Mouse (Mus musculus): ENCODE measurements at regions not wholly inside any gene's neighbourhood (a gene's known extent, or its start where the extent isn't known, plus 50 kb on each side); places are given as distances from the start of the nearest gene placed in this dataset.
A peak's percentile ranks its signal among the peaks of the same experiment; 100 is the strongest.

- no peaks in the 10 kb centered on the region for H3K36me3 ChIP-seq (ENCODE audit: control insufficient read depth, insufficient read depth)
- WGBS, result 89% methylated on average over 9 of the region's 9 CpGs
- no peak overlapping the region for H3K27ac ChIP-seq (ENCODE audit: low read depth, low read length)
- no peak for TF ChIP-seq CTCF (IDR thresholded peaks at IDR 0.05; ENCODE audit: low read depth)
- no peaks in the 10 kb centered on the region for H3K27me3 ChIP-seq (replicated peaks; ENCODE audit: control insufficient read depth, insufficient read depth, low read length)
- no peak for ATAC-seq
- no peak overlapping the region for H3K9ac ChIP-seq (ENCODE audit: low read depth, low read length)
- no peak overlapping the region for H3K4me2 ChIP-seq (replicated peaks; ENCODE audit: low read depth)
- H3K4me3 ChIP-seq (ENCODE audit: low read depth, low read length), result no peak overlapping the region
- H3K9me3 ChIP-seq (ENCODE audit: control insufficient read depth), result no peaks in the 10 kb centered on the region
- no peaks in the 10 kb centered on the region for H3K4me1 ChIP-seq (replicated peaks; ENCODE audit: control insufficient read depth, insufficient read depth, low read length)
Observed at GRCm38 (mm10) chr4:142900792-142901191, 312.0 kb downstream of the Prdm2 start.

- no peaks in the 10 kb centered on the region for H3K4me1 ChIP-seq (replicated peaks; ENCODE audit: control insufficient read depth, insufficient read depth, low read length)
- no peak overlapping the region for H3K9ac ChIP-seq (ENCODE audit: low read depth, low read length)
- no peaks in the 10 kb centered on the region for H3K9me3 ChIP-seq (ENCODE audit: control insufficient read depth)
- H3K4me2 ChIP-seq (replicated peaks; ENCODE audit: low read depth), result no peak overlapping the region
- H3K4me3 ChIP-seq (ENCODE audit: low read depth, low read length), result no peak overlapping the region
- WGBS, result 62% methylated on average over 1 of the region's 1 CpGs
- no peak overlapping the region for H3K27ac ChIP-seq (ENCODE audit: low read depth, low read length)
- ATAC-seq, result no peak
- H3K27me3 ChIP-seq (replicated peaks; ENCODE audit: control insufficient read depth, insufficient read depth, low read length), result no peaks in the 10 kb centered on the region
- no peaks in the 10 kb centered on the region for H3K36me3 ChIP-seq (ENCODE audit: control insufficient read depth, insufficient read depth)
- TF ChIP-seq CTCF (IDR thresholded peaks at IDR 0.05; ENCODE audit: low read depth), result no peak
Observed at GRCm38 (mm10) chr4:142898994-142899393, 313.8 kb downstream of the Prdm2 start.

- H3K36me3 ChIP-seq (ENCODE audit: control insufficient read depth, insufficient read depth), result no peaks in the 10 kb centered on the region
- WGBS, result 79% methylated on average over 1 of the region's 1 CpGs
- no peak overlapping the region for H3K4me2 ChIP-seq (replicated peaks; ENCODE audit: low read depth)
- no peaks in the 10 kb centered on the region for H3K27me3 ChIP-seq (replicated peaks; ENCODE audit: control insufficient read depth, insufficient read depth, low read length)
- H3K9me3 ChIP-seq (ENCODE audit: control insufficient read depth), result no peaks in the 10 kb centered on the region
- ATAC-seq, result no peak
- TF ChIP-seq CTCF (IDR thresholded peaks at IDR 0.05; ENCODE audit: low read depth), result no peak
- H3K27ac ChIP-seq (ENCODE audit: low read depth, low read length), result no peak overlapping the region
- no peak overlapping the region for H3K4me3 ChIP-seq (ENCODE audit: low read depth, low read length)
- no peak overlapping the region for H3K9ac ChIP-seq (ENCODE audit: low read depth, low read length)
- no peaks in the 10 kb centered on the region for H3K4me1 ChIP-seq (replicated peaks; ENCODE audit: control insufficient read depth, insufficient read depth, low read length)
Observed at GRCm38 (mm10) chr4:142890711-142891110, 322.1 kb downstream of the Prdm2 start.

GRCm38 (mm10) chr4:142888891-142889290 is 323.9 kb downstream of the Prdm2 start:
- ATAC-seq, result no peak
- WGBS, result 59% methylated on average over 4 of the region's 4 CpGs
- no peaks in the 10 kb centered on the region for H3K27me3 ChIP-seq (replicated peaks; ENCODE audit: control insufficient read depth, insufficient read depth, low read length)
- no peaks in the 10 kb centered on the region for H3K4me1 ChIP-seq (replicated peaks; ENCODE audit: control insufficient read depth, insufficient read depth, low read length)
- H3K9ac ChIP-seq (ENCODE audit: low read depth, low read length), result no peak overlapping the region
- H3K9me3 ChIP-seq (ENCODE audit: control insufficient read depth), result no peaks in the 10 kb centered on the region
- TF ChIP-seq CTCF (IDR thresholded peaks at IDR 0.05; ENCODE audit: low read depth), result no peak
- H3K27ac ChIP-seq (ENCODE audit: low read depth, low read length), result no peak overlapping the region
- no peak overlapping the region for H3K4me2 ChIP-seq (replicated peaks; ENCODE audit: low read depth)
- no peaks in the 10 kb centered on the region for H3K36me3 ChIP-seq (ENCODE audit: control insufficient read depth, insufficient read depth)
- no peak overlapping the region for H3K4me3 ChIP-seq (ENCODE audit: low read depth, low read length)

GRCm38 (mm10) chr4:142887876-142888275 is 324.9 kb downstream of the Prdm2 start:
- H3K27ac ChIP-seq (ENCODE audit: low read depth, low read length), result no peak overlapping the region
- H3K9ac ChIP-seq (ENCODE audit: low read depth, low read length), result no peak overlapping the region
- no peaks in the 10 kb centered on the region for H3K4me1 ChIP-seq (replicated peaks; ENCODE audit: control insufficient read depth, insufficient read depth, low read length)
- WGBS, result 48% methylated on average over 6 of the region's 6 CpGs
- no peak for ATAC-seq
- no peak overlapping the region for H3K4me3 ChIP-seq (ENCODE audit: low read depth, low read length)
- H3K9me3 ChIP-seq (ENCODE audit: control insufficient read depth), result no peaks in the 10 kb centered on the region
- H3K4me2 ChIP-seq (replicated peaks; ENCODE audit: low read depth), result no peak overlapping the region
- H3K36me3 ChIP-seq (ENCODE audit: control insufficient read depth, insufficient read depth), result no peaks in the 10 kb centered on the region
- H3K27me3 ChIP-seq (replicated peaks; ENCODE audit: control insufficient read depth, insufficient read depth, low read length), result no peaks in the 10 kb centered on the region
- TF ChIP-seq CTCF (IDR thresholded peaks at IDR 0.05; ENCODE audit: low read depth), result no peak

GRCm38 (mm10) chr4:142880323-142880759 is 332.5 kb downstream of the Prdm2 start:
- Histone ChIP-seq H3K4me2 (replicated peaks; ENCODE audit: low read depth) (no peak overlapping the region), H3K27me3 (replicated peaks; ENCODE audit: control insufficient read depth, insufficient read depth, low read length) (no peaks in the 10 kb centered on the region), H3K9ac (ENCODE audit: low read depth, low read length) (no peak overlapping the region), H3K9me3 (ENCODE audit: control insufficient read depth) (no peaks in the 10 kb centered on the region), H3K27ac (ENCODE audit: low read depth, low read length) (no peak overlapping the region), H3K4me3 (ENCODE audit: low read depth, low read length) (no peak overlapping the region), H3K36me3 (ENCODE audit: control insufficient read depth, insufficient read depth) (no peaks in the 10 kb centered on the region), H3K4me1 (replicated peaks; ENCODE audit: control insufficient read depth, insufficient read depth, low read length) (no peaks in the 10 kb centered on the region)
- peak; percentile 72 for ATAC-seq
- peak; percentile 92 for TF ChIP-seq CTCF (IDR thresholded peaks at IDR 0.05; ENCODE audit: low read depth)
- 19% methylated on average over 2 of the region's 2 CpGs for whole genome bisulfite sequencing

GRCm38 (mm10) chr4:142876151-142876550 is 336.6 kb downstream of the Prdm2 start:
- no peak for ATAC-seq
- no peaks in the 10 kb centered on the region for H3K36me3 ChIP-seq (ENCODE audit: control insufficient read depth, insufficient read depth)
- no peaks in the 10 kb centered on the region for H3K9me3 ChIP-seq (ENCODE audit: control insufficient read depth)
- TF ChIP-seq CTCF (IDR thresholded peaks at IDR 0.05; ENCODE audit: low read depth), result no peak
- no peak overlapping the region for H3K27ac ChIP-seq (ENCODE audit: low read depth, low read length)
- WGBS, result 83% methylated on average over 3 of the region's 3 CpGs
- H3K4me2 ChIP-seq (replicated peaks; ENCODE audit: low read depth), result no peak overlapping the region
- H3K27me3 ChIP-seq (replicated peaks; ENCODE audit: control insufficient read depth, insufficient read depth, low read length), result no peaks in the 10 kb centered on the region
- H3K4me1 ChIP-seq (replicated peaks; ENCODE audit: control insufficient read depth, insufficient read depth, low read length), result no peaks in the 10 kb centered on the region
- no peak overlapping the region for H3K9ac ChIP-seq (ENCODE audit: low read depth, low read length)
- H3K4me3 ChIP-seq (ENCODE audit: low read depth, low read length), result no peak overlapping the region
